Mouse (Mus musculus) embryonic fibroblast, embryonic 13.5 days (primary cell): Measurements from ENCODE around the gene Id3.

Experiments used
- CTCF ChIP-seq: IDR thresholded peaks from 2 replicates; pipeline ENCODE4 v1.5.1; 2011; ENCODE audit warnings: mild to moderate bottlenecking, control low read depth, low read length, moderate library complexity, borderline replicate concordance; ENCODE audit not compliant: insufficient read depth
- POLR2A ChIP-seq: IDR thresholded peaks from 2 replicates; pipeline ENCODE4 v1.6.1; 2011; ENCODE audit warnings: low read depth, mild to moderate bottlenecking, control low read depth, low read length, moderate library complexity

- TF ChIP-seq CTCF (no peak), POLR2A (no peak)
Observed at GRCm38 (mm10) chr4:136152821-136153220, 9.5 kb downstream of the Id3 start.
